Mouse (Mus musculus) G1E (cell line): ENCODE data around the gene Gm49416.

Experiments used
- CTCF ChIP-seq: IDR thresholded peaks from 2 replicates; pipeline ENCODE4 v1.5.1; 2012; ENCODE audit warnings: low read depth, low read length, inconsistent platforms, mixed read lengths
- GATA1 ChIP-seq: IDR thresholded peaks from 2 replicates; pipeline ENCODE4 v1.6.1; 2012; ENCODE audit warnings: borderline replicate concordance, low read length, inconsistent platforms, mixed read lengths
- GATA2 ChIP-seq: IDR thresholded peaks from 2 replicates; pipeline ENCODE4 v1.6.1; 2012; ENCODE audit warnings: low read depth, low read length, inconsistent platforms, borderline replicate concordance
- TAL1 ChIP-seq: conservative IDR thresholded peaks from 2 replicates; pipeline ENCODE4 v1.6.1; 2012; ENCODE audit warnings: low read depth, low read length, inconsistent platforms, mixed read lengths

DNA sequence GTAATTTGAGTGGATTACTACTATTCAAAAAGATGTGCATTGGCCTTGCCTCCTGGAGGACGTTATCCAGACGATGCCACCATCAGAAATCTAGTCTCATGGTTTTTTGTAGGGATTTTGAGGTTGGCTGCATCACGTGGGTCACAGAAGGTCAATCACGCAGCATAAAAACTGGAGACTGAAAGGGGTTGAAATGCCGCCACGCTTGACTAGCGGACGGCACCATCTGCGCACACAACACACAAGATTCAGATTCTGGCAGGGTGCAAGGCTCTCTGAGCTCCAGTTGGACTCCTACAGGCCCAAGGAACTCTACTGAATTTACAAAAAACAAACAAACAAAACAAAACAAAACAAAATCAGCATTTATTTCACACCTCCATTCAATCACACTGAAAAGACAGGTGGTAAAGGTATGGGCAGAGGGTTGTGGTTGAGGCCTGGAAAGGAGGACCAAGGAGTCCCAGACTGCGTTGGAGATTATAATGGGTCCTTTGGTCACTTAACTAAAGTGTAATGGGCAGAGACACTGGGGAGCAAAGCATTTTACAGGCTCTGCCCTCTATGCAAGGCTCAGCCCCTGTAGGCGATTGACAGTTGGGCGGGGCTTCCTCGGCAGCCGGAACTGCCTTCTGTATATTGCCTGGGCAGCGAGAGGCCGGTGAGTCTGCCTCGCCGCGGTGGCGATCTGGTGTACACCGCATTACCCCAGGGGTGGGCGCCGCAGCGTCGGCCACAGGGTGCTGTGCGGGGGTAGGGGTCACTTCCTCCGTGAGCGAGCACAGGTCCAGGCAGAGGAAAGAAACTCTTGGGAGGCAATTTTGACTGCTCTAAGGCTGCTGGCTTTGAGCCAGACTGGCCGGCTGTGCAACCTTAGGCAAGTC lies 48.6 kb upstream of the Gm49416 start:
- TF ChIP-seq GATA2: no peak
- TF ChIP-seq CTCF: no peak
- no peak for TF ChIP-seq GATA1
- TF ChIP-seq TAL1: no peak
